Mouse (Mus musculus) thymus, postnatal 25 days (tissue): ENCODE measurements around the gene Accs.

Source experiments
- DNase-seq: peaks from one replicate; pipeline ENCODE4 v3.0.0; 2022

Gene Accs

DNA sequence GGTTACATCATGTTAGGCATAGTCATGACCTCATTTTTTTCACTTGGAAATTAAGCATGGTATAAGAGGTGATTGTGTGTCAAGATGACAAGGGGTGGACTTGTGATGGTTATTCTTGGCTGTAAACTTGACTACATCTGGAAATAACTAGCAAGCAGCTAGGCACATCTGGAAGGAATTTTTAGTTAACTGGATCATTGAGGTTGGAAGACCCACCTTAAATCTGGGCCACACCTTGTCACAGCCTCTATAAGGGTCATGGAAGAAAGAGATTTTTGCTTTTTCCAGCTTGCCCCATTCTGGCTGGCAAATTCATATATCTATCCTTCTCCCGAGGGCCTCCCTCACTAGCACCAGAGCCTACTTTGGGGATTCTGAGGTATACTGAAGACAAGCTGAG, 1.6 kb upstream of the Accs start:
- no peak for DNase-seq

DNA sequence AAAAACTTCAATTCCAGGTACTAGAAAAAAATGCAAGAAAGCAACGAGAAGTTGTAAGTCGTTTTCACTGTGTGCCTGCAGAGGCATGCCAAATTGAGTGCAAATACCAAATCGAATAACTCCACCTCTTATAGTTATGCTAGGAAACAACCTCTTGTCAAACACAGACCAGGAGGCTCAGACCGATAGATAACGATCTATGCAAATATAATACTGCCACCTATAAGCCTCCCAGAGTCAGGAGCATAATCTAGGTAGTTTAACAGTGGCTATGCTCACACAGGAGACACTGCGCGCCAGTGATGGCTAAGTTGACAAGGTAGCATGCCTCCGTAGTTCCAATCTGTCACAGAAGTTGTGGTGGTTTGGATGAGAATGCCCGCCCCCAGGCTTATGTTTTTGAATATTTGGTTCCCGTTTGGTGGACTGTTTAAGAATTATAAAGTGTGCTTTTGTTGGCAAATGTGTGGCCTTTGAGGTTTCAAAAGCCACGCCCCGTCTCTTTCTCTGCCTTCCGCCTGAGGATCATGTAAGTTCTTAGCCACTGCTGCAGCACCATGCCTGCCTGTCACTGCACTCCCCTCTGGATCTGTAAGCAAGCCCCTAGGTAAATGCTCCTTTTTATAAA, 688 bp upstream of the Accs start:
- DNase-seq = peak; percentile 42

- no peak for DNase-seq
Measured at GRCm38 (mm10) chr2:93841349-93841748, 8.4 kb downstream of the Accs start.

GRCm38 (mm10) chr2:93840109-93840508, 9.6 kb downstream of the Accs start:
- DNase-seq = no peak

DNA sequence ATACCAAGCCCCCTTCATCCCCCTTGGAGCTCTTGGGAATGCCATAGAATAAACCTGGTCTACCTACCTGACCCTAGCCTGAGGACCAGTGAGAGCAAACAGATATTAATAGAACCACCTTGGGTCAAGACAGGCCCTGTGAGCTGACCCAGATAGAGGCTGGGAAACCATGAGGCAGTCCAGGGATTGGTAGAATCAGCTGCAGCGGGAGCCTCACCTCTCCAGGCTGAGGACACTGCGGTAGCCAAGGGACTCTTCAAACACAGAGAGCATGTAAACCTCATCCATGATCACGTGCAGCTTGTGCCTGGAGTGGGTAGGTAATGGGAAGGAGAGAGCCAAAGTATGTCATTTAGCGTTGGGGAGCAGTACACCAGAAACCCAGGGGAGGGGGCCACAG, 10.8 kb downstream of the Accs start:
- no peak for DNase-seq

DNA sequence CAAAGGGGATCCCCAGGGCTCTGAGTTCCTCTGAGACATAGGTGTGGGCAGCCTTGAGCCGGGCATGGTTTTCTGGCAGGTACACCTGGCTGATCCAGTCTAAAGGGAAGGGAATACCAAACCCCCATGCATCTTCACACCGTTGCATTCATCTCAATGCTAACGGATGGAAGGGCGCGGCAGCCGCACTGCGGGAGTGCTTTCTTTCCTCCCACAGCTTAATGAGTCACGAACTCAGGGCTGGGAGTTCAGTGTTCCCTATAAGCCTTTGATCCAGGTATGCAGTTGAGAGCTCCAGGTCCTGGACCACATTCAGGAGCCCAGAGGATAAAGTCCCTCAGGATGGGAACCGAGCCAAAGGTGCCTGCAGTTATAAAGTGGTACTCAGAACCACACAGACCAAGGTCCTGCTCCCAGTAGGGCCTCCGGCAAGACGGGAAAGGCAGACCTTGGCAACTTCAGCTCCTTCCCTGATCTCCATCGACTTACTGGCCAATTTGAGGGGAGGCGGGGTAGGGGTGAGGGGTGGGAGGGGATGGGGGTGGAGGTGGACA, 13.4 kb downstream of the Accs start:
- DNase-seq = no peak

DNA sequence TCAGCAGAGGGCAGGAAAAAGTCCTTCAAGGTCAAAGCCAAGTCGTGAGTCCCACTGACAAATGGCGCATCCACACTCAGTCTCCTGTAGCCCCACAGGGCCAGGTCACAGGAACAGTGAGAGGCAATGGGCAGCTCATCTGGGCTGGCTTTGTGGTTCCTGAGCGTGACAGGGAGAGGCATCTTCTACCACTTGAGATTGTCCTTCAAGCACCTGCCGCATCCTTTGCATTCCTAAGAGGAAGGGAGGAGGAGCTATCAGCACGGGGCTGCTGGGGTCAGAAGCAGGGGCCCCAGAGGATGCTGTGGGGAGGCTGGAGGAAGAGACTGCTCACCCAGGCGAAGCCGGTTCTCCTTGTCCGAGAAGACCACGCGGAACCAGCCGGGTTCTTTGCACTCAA, 14.1 kb downstream of the Accs start:
- DNase-seq = no peak

- peak; percentile 71 for DNase-seq
Measured at GRCm38 (mm10) chr2:93823519-93823918, 26.2 kb downstream of the Accs start.

DNA sequence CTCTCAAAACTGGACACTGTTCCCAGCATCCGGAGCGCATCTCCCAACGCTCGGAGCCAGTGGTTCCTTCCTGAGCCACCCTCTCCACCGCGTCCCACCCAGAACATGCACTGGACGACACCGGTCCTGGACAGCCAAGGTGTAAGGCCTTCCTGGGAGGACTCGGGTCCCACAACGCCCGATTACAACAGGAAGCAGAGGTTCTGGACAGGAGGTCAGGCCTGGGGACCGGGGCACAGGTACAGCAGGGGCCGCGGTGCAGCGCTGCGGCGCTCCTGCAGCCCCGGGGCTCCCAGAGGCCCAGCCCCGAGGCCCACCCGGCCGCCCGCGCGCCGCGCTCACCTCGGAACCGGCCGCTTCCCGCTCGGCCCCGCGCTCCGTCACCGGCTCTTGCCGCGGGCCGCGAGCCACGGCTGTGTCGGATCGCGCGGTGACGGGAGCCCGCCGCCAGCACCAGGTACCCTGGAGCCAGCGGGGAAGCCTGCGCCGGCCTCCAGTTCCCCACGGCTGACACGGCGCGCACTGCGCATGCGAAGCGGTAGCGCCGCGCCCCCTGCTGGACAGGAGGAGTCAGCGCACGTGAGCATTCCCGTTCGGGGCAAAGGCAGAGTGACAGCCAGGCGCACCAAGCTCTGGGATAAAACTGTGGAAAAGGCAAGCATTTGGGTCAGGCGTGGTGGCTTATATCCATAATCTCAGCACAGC, 27.5 kb downstream of the Accs start, which contains the start of gene Ext2:
Gene Ext2 (minus strand): TSS at position 524 of the 705 bp plus-strand sequence.
- peak; percentile 92 for DNase-seq

GRCm38 (mm10) chr2:93817791-93818190, 32.0 kb downstream of the Accs start:
- no peak for DNase-seq

DNA sequence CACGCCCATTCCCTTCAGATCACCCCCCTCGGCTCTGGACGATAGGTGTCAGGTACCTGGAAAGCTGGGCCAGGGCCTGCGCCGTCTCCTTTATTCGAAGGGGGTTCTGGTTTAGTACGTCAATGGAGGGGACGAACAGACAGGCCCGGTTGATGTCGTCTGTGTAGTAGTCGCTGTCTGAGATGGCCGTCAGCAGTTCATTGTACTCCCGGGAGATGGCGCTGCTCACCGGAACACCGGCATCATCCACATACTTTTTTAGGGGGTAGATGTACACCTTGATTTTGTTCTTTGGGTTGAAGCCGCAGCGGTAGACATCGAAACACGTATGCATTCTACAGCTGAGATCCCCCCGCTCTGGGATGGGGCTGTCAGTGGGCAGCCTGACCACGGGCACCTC, 36.4 kb downstream of the Accs start:
- DNase-seq = no peak

DNA sequence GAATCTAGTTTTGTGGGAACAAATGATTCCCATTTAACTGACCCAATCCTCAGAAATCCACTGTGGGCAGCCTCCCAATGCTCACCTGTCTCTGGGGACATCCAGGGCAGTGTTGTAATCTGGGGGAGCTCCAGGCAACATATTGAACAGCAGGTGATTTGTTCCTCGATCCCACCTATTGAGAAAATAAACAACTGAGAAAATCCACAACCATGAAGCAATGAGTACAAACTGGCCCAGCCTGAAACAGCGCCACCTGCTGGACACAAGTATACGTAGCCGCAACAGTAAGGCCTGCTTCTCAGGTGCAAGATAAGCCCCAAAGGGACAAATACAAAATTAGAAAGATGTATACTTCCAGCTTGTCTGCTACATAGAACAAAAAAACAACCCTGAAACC, 37.9 kb downstream of the Accs start:
- DNase-seq = peak; percentile 59

DNA sequence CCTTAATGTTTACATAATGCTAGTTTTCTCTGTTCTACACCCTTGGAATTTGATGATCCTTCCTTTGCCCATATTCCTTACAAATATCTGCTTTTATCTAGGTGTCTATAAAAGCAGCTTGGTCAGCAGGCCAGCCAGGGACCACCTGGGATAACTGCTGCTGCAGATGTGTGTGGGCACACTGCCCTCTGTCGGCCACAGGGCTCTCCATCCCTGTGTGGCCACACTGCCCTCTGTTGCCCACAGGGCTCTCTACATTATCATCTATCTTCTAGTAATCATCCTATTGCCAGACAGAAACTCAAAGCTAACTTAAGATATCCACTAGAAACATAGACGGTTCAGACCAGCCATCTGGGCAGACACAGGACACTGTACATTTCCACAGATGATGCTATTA, 39.8 kb downstream of the Accs start:
- peak; percentile 35 for DNase-seq

GRCm38 (mm10) chr2:93808071-93808470, 41.7 kb downstream of the Accs start:
- no peak for DNase-seq

GRCm38 (mm10) chr2:93807440-93807839, 42.3 kb downstream of the Accs start:
- DNase-seq = no peak

DNA sequence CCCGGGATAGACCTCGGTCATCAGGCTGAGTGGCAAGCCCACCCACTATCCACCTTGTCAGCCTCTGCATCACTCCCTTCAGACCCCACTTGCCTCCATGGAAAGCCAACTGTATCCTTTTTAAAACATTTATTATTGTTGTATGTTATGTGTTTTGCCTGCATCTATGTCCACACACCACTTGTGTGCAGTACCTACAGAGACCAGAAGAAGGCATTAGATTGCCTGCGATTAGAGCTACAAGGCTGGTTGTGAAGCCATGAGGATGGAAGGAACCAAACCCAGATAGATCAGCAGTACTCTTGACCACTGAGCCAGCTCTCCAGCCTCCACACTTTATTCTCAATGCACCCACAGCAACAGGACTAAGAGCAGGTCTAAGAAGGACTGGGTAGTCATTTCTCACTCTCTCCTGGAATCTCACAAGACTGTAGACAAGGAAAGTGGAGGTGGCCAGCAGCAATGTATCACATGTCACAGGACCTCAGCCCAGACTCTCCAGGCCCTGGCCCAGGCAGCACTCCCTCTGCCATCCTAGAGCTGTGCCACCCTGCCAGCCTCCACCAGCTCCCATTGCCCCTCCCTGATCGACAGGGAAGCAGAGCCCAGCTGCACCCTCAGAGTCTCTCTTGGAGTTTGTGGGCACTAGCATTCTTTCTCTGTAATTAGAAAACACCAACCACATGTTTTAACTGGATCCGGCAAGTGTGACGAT, 43.1 kb downstream of the Accs start:
- no peak for DNase-seq

DNA sequence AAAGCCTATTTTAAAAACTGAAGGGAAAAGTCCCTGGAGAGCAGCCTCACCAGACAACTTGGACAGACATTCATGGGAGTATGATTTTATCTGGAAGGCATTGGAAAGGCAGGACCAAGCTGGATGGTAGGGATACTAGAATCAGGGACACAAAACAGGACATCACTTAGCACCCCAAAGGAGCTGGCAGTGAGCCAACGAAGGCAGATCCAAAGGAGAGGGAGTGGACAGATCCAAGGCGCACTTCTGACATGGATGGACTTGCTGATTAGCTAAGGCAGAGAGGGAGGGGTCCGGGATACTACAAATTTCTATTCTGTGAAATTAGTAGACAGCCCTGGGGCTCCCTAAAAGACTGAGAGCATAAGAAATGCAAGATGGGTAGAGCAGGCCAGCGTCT, 44.2 kb downstream of the Accs start:
- DNase-seq = no peak

DNA sequence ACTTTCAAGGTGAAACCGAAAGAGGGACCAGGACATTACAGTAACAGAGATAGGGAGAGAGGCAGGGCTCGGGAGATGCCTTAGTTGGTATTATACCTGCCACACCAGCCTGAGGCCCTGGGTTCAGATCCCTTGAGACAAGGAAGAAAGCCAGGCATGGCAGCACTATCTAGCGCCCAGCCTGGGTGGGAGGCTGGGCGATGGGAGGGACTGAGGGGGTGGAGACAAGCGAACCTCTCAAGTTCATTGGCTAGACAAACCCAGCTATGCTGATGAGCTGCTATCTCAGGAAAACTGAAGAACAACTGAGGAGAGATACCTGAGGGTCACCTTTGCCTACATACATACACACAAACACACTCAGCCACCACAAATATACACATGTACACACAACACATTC, 44.7 kb downstream of the Accs start:
- no peak for DNase-seq

DNA sequence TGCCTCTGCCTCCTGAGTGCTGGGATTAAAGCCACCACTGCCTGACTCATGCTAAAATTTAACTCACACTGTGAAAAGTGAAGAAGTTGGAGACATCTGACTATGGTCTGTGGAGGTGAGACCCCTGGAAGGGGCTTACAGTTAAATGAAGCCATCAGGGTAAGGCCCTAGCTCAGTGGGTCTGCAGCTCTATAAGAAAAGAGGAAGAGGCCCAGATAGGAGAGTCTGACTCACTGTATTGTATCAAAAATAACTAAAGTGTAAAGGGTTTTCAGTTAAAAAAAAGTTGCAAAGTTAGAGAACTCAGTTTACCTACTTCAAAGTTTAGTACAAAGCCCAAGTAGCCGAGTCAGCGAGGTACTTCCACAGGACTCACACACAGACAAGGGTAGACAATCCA, 46.8 kb downstream of the Accs start:
- DNase-seq = no peak

GRCm38 (mm10) chr2:93801097-93801496, 48.6 kb downstream of the Accs start:
- no peak for DNase-seq

DNA sequence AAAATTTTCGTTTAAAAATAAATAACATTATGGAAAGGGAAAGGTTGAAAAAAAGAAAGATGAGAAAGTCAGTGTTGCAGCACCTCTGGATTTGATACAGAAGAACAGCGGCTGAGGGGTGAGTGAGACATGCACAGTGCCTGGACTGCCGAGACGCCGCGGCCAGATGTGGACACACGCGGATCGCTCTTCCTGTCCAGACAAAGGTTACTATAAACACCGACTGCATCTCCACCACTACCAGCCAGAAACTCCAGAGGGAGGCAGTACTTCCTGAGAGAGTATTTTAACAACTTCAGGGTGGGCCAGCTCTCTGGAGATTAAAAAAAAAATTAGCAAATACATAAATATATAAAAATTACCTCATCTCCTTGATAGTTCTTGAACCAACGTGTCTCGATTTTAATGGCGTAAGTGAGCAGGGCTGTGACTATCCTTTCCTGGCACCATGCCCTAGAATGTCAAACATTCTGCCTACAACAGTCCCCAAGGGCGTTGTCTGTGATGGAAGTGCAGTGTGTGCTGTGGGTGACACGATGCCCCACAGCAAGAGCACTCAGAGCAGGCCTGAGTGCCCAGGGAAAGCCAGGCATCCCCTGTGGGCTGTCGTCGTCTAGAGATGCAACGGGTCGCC, 52.5 kb downstream of the Accs start:
- no peak for DNase-seq

DNA sequence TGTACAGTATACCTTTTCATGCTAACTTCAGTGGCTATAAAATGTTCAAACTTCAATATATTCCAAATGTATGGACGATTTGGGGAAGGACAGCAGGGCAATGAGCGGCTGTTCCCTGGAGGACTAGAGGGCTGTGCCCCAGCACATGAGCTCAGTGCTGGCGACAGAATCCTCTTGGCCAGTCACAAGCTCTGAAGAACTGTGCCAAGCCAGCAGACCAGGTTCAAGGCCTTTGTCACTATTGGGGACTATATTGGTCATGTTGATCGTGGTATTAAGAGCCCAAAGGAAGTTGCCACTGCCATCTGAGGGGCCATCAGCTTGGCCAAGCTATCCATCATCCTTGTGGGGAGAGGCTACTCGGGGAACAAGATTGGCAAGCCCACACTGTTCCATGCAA, 55.4 kb downstream of the Accs start:
- DNase-seq = no peak
